Comparison of ENCODE assay signal across 8 mouse cellular contexts in the genomic region with DNA sequence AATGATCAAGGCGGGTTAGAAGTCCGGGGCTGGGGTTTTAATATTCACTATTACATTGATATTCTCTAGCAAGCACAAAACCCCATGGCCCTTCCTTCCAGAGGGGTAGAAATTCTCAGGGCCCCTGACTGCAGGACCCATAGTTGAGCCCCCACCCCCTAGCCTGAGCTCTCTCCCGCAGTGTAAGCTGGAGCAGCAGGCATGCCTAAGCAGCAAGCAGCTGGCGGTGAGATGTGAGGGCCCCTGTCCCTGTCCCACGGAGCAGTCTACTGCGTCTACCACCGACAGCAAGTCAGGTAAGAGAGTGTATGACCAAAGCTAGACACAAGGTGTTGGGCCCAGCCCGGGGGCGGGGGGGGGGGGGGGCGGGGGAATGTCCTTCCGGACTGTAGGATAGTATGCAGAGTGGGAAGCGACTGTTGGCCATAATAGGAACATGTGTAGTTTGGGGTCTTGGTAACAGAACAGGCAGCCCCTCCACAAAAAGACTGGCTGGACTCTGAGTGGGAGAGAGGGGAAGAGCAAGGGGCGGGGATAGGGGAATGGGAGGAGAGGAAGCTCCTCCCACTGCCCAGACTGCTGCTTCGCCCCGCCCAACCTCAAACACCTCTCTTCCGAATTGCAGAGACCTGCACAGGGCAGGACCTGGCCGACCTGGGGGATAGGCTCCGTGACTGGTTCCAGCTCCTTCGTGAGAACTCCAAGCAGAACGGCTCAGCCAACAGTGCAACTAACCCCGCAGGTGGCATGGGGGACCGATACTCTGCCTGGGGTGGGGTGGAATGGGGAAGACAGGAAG. TPM values are rescaled to one million over a fixed set of nuclear protein-coding genes. Genes with fewer than 3 reads are reported as not detected.
A peak's percentile ranks its signal among the peaks of the same experiment; 100 is the strongest.
DNase-seq lines count a peak whose midpoint lies in the region; ATAC-seq and TF ChIP-seq lines count a peak whose summit lies in the region.

No protein-coding gene starts in this region.

- peaks cover 69% of the 10 kb centered on the region for H3K27me3 ChIP-seq in heart, embryonic 10.5 days (ENCODE audit: insufficient read depth, poor library complexity, severe bottlenecking)
- peaks cover 8% of the 10 kb centered on the region; the same call in 1 of the 2 replicates for H3K27me3 ChIP-seq in E14TG2a.4 (ENCODE audit: insufficient read depth, low read length)
- no peaks in the 10 kb centered on the region for H3K27me3 ChIP-seq in liver, postnatal 0 days (ENCODE audit: insufficient read depth, low read length)

- DNase-seq in heart, embryonic 10.5 days (ENCODE audit: low spot score), result no peak
- DNase-seq in heart, postnatal 4 days, result no peak
- DNase-seq in gonadal fat pad, adult 2 months (ENCODE audit: low read depth), result peak; percentile 4
- peak; percentile 35 for DNase-seq in liver, postnatal 0 days
- DNase-seq in gastrocnemius, adult 2 months, result no peak
- DNase-seq in adrenal gland, postnatal 14 days, result no peak

- H3K4me3 ChIP-seq in heart, embryonic 10.5 days, result peak overlapping the region; percentile 37
- peak overlapping the region; percentile 75 for H3K4me3 ChIP-seq in E14TG2a.4 (replicated peaks; ENCODE audit: low read length)
- H3K4me3 ChIP-seq in liver, postnatal 0 days (ENCODE audit: low read depth, low read length), result no peak overlapping the region
- H3K4me3 ChIP-seq in gastrocnemius, adult 2 months, result no peak overlapping the region

- ATAC-seq in liver, postnatal 0 days, result peak; percentile 54; the same call in 1 of the 2 replicates
- no peak for ATAC-seq in inflammation-experienced regulatory T-cells, adult 6 months

- 21% methylated on average over 22 of the region's 22 CpGs for WGBS in heart, embryonic 10.5 days
- 27% methylated on average over 20 of the region's 22 CpGs for WGBS in liver, postnatal 0 days (ENCODE audit: insufficient replicate concordance)

- H3K27ac ChIP-seq in heart, embryonic 10.5 days, result no peak overlapping the region
- no peak overlapping the region for H3K27ac ChIP-seq in liver, postnatal 0 days (ENCODE audit: low read depth)
- no peak overlapping the region for H3K27ac ChIP-seq in gastrocnemius, adult 2 months

- no peak for TF ChIP-seq CTCF in E14TG2a.4 (conservative IDR thresholded peaks at IDR 0.05; ENCODE audit: low read length)
- TF ChIP-seq CTCF in liver, postnatal 0 days (IDR thresholded peaks at IDR 0.05; ENCODE audit: low read depth), result no peak
- no peak for TF ChIP-seq CTCF in gastrocnemius, adult 2 months (IDR thresholded peaks at IDR 0.05)

- intact Hi-C loops in gastrocnemius, adult 2 months (cut with DNase I), result no loop called here

- no peak for TF ChIP-seq EP300 in liver, postnatal 0 days (IDR thresholded peaks at IDR 0.05; ENCODE audit: low read depth)

- no peaks in the 10 kb centered on the region for H3K9me3 ChIP-seq in heart, embryonic 10.5 days
- H3K9me3 ChIP-seq in E14TG2a.4 (ENCODE audit: low read length), result no peaks in the 10 kb centered on the region
- H3K9me3 ChIP-seq in liver, postnatal 0 days (ENCODE audit: low read length), result no peaks in the 10 kb centered on the region

- H3K4me1 ChIP-seq in heart, embryonic 10.5 days, result peaks cover 8% of the 10 kb centered on the region; the same call in 1 of the 2 replicates
- peaks cover 25% of the 10 kb centered on the region for H3K4me1 ChIP-seq in E14TG2a.4 (replicated peaks; ENCODE audit: low read depth, low read length)
- no peaks in the 10 kb centered on the region for H3K4me1 ChIP-seq in liver, postnatal 0 days (ENCODE audit: insufficient read depth)

- H3K4me2 ChIP-seq in liver, postnatal 0 days (ENCODE audit: low read depth, low read length), result peak overlapping the region; percentile 50

- no peaks in the 10 kb centered on the region for H3K36me3 ChIP-seq in heart, embryonic 10.5 days
- peaks cover 8% of the 10 kb centered on the region for H3K36me3 ChIP-seq in E14TG2a.4 (ENCODE audit: insufficient read depth, low read length)
- H3K36me3 ChIP-seq in liver, postnatal 0 days (replicated peaks; ENCODE audit: insufficient read depth, low read length), result no peaks in the 10 kb centered on the region

- no peak overlapping the region for H3K9ac ChIP-seq in liver, postnatal 0 days (replicated peaks)

RNA-seq across cellular contexts. Expression of gene Spock2, which starts 19.7 kb away (rescaled TPM):
- 0.65 and 0.85 TPM in 2 replicates for polyA plus RNA-seq in heart, embryonic 10.5 days (2016; fragmentation: Nextera tagmentation; extraction: Ambion mirVana)
- 1 to 10 TPM; 6.5 to 8.5 TPM for total RNA-seq in heart, postnatal 4 days (2021)
- 29.0 and 38.6 TPM in 2 replicates for polyA plus RNA-seq in gonadal fat pad, adult 2 months (2012; rRNA removed)
- polyA plus RNA-seq in liver, postnatal 0 days (2015; fragmentation: Nextera tagmentation; extraction: Ambion mirVana), result 0.09 and 0.11 TPM in 2 replicates
- total RNA-seq in gastrocnemius, adult 2 months (2021), result 1 to 10 TPM; 6.1 to 6.5 TPM
- 34.9 and 40.8 TPM in 2 replicates for total RNA-seq in adrenal gland, postnatal 14 days (2021)
- 1 to 10 TPM; 1.5 to 8.7 (median 8.0) TPM for polyA plus RNA-seq in inflammation-experienced regulatory T-cells, adult 6 months (2017; shearing (Covaris generic))

Comparison
In these comparisons a context has a peak if more than half of its experiments do, and no peak if none do; other contexts are left out.
1. DNase-seq: peak in gonadal fat pad, adult 2 months (single experiment) and liver, postnatal 0 days (single experiment); none in heart, embryonic 10.5 days (single experiment), heart, postnatal 4 days (single experiment), gastrocnemius, adult 2 months (single experiment) and adrenal gland, postnatal 14 days (single experiment).
2. H3K4me3 ChIP-seq: peak in heart, embryonic 10.5 days (single experiment) and E14TG2a.4 (single experiment); none in liver, postnatal 0 days (single experiment) and gastrocnemius, adult 2 months (single experiment).